Mouse (Mus musculus) embryo, embryonic 9.5 days (tissue): ENCODE data around the gene Pip5kl1.

ENCODE experiments used
- DNase-seq: peaks from one replicate; pipeline ENCODE4 v3.0.0-alpha.2; 2017; ENCODE audit errors: extremely low spot score

Pip5kl1 gene

DNA sequence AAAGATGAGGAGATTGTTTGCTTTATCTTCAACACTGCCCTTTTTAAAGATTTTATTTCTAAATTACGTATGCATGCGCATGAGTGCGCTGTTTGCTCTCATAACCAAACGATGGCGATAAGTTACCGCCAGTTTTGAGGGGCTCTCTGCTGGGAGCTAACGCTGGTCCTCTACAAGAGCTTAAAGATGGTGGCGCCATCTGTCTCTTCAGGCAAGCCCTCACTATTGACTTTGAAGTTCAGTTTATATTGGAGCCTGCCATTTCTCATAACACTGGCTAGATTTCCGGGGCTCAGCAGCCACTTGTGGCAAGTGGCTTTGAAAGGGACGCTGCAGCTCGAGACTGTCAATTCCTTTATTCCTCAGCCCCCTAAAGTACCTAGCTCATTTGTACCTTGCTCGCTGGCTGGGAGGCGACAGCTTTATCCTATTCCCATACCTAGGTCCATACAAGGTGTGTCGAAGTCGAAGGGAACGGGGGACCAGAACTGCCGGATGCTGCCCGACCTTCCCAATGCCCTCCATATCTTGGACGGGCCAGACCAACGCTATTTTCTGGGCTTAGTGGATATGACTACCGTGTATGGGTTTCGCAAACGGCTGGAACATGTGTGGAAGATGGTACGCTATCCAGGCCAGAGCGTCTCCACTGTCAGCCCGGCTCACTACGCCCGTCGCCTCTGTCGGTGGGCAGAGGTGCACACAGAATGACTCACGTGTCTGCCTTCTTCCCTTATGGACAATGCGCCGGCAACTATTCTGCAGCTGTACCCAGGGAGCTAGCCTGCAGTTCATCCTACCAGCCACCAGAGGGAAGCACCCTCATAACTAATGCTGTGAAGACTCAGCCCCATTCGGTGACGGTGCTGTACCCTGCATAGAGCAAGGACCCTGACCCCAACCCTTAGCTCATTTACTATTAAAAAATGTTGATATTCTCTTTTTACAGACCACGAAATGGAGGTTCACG is 8.5 kb downstream of the Pip5kl1 start:
- DNase-seq = peak; percentile 78

DNA sequence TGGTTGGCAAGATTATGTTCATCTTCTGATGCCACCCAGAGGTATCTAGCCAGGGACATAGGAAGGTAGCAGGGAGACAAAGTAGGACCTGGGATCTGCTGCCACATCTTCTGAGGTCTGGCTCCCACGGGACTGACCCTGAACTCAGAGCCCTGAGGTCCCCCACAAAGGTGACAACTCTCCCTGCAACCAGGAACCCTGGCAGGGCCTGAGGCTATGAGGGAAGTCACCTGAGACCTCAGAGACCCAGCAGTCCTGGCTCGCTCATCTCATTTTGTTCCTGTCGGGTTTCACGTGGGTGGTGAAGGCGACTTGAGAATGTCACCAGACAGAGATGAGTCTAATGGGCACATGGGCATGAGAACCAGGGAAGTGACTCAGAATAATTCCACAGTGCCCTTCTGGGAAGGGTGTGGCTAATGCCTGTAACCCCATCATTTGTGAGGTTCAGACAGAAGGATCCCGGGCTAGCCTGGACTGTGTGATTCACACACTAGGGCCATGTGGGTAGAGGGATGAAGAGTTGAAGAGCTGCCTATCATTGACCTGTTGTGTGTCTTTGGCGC is 10.6 kb downstream of the Pip5kl1 start:
- no peak for DNase-seq

DNA sequence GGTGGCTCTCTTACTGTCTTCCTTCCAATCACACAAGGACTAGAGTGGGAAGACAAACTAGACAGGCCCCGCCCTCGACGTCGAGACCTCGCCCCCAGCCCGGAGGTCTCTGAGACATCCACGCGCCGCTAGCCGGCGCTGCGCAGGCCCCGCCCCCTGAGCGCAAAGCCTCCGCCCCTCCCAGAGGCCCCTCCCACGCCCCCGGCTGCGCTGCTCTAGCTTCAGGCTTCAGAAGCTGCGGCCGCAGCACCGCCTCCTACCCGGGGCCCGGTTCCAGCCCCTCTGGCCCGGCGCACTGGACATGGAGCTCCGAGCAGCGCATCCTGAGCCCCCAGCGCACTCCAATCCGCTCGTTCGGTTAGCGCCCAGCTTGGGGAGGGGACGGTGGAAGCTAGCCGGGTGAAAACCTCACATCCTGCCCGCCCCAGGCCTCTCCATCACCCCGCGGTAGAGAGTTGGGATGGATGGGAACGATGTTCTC is 12.3 kb downstream of the Pip5kl1 start, which contains the start of gene St6galnac4:
St6galnac4 (plus strand) TSS at position 225 of the 481 bp plus-strand sequence.
- DNase-seq = peak; percentile 96

DNA sequence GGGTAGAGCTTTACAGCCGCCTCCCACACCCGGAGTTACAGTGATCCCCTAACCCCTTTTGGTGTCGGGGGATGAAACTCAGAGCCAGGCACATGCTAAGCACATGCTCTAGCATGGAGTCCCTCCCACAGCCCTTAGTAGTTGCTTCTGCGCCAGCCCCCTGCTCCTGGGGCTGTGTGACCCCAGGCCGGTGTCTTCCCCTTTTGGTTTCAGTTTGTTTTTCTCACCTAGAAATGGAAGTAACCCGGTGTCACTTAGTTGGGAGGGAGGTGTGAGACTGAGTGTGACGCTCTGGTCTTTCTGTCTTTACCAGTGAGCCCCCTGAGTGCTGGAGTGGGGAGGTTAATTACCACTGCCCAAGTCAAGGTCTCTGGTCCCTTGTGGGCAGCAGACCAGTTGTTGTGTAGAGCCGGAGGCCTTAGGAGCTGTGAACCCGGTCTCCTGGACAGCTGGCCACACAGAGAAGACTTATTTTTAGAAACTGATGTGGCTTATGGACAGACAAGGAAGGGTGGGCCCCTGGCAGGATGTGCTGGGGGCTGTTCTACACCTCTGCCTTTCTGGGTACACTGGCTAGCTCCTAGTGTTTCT is 13.2 kb downstream of the Pip5kl1 start:
- DNase-seq = no peak

DNA sequence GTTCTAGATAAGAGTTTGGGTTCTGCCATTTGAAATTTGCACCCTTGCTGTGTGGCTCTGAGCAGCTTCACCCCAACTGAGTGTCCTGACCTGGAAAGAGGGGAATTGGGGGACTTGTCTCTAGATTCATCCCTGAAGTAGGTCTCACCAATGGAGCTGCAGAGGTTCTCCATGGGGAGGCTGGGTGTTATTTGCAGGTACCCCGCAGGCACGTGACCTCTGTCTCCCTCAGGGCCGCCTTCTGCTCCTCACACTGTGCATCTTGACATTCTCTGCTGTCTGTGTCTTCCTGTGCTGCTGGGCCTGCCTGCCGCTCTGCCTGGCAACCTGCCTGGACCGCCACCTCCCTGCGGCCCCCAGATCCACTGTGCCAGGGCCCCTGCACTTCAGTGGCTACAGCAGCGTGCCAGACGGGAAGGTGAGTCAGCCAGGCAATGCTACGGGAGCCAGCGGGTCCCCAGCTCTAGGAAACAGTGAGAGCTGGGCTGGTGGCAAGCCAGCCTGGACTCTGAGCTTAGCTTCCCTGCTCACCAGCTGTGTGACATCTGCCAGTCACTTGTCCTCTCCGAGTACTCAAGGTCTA is 14.7 kb downstream of the Pip5kl1 start:
- no peak for DNase-seq

DNA sequence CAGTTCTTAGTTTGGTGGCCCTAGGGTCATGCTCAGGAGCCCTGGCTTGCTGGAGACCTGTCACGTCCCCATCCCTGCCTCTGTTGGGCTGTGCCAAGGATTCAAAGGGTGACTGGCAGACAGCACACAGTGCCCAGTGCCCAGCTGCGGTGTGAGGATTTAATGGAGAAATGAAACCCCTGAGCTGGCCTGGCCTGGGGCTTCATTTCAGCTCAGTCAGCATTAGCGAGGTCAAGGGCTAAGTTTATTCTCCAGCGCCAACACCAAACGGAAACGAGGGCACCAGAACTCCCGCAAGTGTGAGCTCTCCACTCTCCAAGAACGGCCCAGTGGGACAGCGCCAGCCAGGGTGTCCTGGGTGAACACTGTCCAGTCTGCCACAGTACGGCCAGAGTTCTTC is 15.6 kb downstream of the Pip5kl1 start:
- DNase-seq = no peak

GRCm38 (mm10) chr2:32591249-32591648 is 16.7 kb downstream of the Pip5kl1 start:
- no peak for DNase-seq

DNA sequence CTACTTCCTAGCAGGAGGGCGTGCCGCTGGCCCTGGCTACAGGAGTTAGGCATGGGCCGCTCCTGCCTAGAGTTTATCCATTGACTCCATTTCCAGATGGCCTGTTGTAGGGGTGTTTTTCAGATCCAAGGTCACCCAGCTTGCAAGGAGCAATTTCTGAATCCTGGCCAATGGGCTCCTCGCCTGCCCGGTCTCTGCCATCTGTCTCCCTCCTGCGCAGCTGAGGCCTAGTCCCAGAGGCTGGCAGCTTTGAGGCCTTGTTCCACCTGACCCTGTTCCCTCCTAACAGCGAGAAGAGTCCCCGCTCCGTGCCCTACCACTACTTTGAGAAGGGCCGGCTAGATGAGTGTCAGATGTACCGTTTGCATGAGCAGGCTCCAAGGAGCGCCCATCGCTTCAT is 22.1 kb downstream of the Pip5kl1 start:
- no peak for DNase-seq

- no peak for DNase-seq
These were observed 22.7 kb downstream of the Pip5kl1 start for GRCm38 (mm10) chr2:32597248-32597647.

- DNase-seq = no peak
These were observed 23.1 kb downstream of the Pip5kl1 start for GRCm38 (mm10) chr2:32597699-32598098.

DNA sequence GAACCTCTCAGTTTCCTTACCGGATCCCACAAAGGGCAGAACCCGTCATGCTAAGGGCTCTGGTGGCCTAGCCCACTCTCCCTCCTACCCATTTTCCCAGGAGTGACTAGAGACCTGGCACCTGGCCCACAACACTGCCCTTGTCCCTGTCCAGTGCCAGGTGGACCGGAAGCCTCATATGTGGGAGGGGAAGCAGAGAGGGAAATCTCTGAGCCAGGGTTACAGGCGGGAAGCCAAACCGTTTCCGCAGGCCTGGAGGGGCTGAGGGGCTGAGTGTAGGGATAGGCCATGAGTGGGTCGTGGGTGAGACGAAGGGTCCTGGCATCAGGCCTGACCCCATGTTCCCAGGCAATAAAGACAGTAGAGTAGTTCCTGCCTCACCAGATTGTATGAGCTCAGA is 23.9 kb downstream of the Pip5kl1 start:
- no peak for DNase-seq

DNA sequence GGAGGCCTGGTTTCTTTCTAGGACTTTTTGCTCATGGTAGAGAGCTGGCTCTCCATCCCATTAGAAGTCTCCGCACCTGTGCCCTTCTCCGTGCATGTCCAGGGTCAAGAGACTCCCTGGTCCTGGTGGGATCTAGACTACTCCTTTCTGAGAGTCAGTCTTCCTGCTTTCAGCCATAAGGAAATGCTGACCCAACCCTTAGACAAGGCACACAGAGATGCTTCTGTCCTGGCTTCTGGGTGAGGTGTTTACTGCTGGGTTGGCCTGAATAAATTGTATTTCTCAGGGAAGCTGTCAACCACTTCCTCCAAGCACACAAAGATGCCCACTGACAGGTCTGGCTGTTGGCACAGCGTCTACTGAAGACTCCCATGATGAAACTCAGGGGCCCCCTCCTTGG is 24.8 kb downstream of the Pip5kl1 start, which contains the start of gene St6galnac6:
St6galnac6 (plus strand) TSS at position 301 of the 400 bp plus-strand sequence.
- DNase-seq = no peak

GRCm38 (mm10) chr2:32601417-32602065 is 26.9 kb downstream of the Pip5kl1 start:
- DNase-seq = no peak

DNA sequence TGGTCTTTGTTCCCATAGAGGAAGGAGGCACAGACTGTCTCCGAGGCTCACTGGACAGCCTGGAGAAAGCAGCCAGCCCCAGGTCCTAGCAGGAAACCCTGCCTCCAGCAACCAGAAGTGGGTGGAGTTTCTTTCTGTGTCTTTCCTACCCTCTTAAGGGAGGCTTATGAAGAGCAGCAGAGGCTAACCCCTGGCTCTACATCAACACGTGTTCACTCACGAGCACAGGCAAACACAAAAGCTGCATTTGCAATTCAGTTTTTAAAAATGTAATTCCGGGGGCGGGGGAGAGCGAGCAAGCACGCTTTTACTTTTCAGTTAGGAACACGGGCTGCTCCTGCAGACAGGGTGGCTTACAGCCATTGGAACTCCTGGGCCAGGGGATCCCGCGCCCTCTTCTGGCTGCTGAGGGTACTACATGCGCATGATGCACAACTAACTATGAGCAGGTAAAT is 28.0 kb downstream of the Pip5kl1 start:
- DNase-seq = peak; percentile 93

DNA sequence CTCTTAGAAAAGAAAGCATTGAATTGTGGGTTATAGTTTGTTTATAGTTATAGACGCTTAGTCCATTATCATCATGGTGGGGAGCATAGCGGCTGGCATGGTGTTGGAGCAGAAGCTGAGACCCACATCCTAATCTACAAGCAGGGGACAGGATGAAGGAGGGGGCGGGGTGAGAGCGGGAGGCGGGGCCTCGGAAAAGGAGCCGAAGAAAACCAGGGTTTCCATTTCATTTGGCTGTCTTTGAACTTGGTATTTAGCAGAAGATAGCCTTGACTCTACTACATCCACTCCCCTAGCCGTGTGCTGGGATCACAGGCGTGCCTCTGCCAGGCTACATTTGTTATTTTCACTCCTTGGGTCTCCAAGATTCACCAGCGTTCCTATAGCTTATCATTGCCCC is 30.0 kb downstream of the Pip5kl1 start:
- DNase-seq = no peak

DNA sequence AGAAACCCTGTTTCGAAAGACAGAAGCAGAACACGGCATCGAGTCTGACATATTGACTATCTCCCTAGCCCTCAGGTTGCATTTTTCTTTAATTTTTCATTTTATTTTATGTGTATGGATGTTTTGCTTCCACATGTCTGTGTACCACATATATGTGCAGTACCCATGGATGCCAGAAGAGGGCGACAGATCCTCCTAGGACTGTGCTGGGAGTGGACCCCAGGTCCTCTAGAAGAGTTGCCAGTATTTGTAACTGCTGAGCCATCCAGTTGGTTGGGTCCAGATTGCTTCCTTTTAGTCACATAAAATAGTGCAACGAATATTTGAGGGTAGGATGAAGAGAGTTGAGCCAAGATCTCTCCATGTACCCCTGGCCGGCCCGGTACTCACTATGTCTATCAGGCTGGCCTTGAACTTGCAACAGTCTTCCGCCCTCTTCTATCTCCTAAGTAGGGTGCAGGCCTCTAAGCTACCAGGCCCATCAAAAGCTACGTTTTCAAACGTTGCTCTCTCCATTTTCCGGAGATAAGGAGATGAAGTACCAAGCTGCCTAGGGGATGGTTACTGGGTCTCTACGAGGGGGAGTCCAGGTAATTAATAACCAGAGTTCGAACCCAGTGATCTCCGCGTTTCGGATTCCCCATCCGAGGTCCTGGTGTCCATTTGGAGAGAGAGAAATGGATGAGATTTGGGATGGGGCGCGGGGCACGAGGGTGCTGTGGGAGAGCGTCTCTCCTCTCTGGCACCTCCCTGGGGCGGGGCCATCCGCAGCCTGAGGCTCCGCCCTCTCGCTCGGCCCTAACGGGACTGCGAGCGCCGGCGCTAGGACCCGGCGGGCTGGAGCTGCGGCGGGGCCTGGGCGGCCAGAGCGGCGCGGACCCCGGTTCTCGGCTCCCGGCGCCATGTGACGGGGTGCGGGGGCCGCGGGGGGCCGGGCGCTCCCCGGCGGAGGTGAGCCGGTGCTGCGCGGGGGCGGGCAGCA is 31.9 kb downstream of the Pip5kl1 start:
- DNase-seq = peak; percentile 81

- peak; percentile 67 for DNase-seq
These were observed 32.8 kb downstream of the Pip5kl1 start for GRCm38 (mm10) chr2:32607262-32607947.

DNA sequence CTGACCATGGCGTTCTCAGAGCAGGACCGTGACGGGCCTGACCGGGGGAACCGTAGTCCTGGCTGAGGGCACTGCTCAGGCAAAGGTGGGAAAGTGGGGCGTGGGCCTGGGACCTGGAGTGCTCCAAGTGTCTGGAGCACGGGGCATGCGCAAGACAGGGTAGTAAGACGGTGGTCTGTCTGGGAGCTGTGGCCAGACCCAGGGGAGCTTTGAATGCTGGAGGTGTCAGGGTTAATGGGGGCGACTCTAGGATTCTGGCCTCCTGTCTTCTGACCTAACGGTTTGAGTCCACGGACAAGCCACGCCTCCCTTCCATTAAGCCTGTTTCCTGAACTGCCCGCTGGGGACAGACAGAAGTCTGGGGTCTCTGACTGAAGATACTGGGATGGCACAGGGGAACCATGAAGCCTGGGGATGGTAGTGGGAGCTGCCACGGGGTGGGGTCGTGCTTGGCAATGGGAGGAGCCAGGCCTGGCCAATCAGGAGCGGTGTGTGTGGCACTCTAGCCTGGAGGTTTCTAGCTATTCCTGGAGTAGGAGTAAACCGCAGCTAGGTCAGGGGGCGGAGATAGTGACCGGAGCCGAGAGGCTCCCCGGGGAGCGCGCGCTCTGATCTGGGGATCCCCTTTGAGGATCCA is 33.7 kb downstream of the Pip5kl1 start:
- peak; percentile 79 for DNase-seq

DNA sequence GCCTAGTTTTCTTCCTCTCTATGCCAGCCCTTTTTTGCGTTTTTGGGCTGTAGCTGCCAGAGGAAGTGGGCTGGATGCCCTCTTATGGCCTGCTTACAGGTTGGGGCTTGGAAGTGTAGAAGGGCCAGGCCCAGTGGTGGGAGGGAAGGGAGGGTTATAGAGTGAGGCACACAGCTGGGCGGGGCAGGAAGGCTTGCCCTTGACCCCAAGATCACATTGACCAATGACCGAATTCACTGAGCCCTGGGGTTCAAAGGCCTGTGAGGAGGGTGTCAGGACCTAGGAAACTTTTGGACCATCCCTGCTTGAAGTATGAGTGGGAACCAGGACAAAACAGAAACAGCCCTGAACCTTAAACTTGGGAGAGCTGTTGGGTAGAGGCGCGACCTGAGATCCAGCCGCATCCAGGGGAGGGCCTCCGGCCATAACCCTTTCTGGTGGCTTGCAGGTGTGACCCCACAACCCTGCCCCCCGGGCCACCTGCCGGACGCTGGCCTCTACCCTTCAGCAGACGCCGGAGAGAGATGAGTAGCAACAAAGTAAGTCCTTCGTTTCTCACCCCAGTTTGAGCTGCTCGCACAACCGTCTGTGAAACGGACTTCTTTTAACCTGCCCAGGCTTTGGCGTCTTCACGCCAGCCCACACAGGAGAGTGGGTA is 34.3 kb downstream of the Pip5kl1 start:
- DNase-seq = no peak
